Mouse (Mus musculus): ENCODE data around the gene Sult2b1. TPM values are rescaled to one million over a fixed set of nuclear protein-coding genes. Genes with fewer than 3 reads are reported as not detected.

Gene Sult2b1
- polyA plus RNA-seq, 1 experiment, result not detected

DNA sequence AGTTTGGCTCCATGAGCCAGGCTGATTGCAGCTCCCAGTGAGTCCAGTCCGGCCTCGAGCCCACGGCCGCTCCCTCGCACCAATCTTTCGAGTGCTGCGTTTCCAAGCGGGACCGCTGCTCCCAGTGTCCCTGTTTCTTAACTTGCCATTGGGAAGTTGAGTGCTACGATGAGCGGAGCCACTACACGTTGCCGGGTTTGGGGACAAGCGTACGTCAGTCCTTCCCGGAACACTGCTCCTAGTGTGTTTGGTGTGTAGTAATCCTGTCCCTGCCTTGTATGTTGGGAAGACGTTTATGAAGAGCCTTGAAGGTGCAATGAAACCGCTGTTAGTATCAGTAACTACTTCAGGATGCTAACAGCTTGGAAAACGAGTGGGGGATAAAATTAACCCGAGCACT lies 66.1 kb downstream of the Sult2b1 start:
- TF ChIP-seq CTCF (IDR thresholded peaks at IDR 0.05; ENCODE audit: control insufficient read depth, insufficient read depth, low read length) (no peak), POLR2A (IDR thresholded peaks at IDR 0.05; ENCODE audit: borderline replicate concordance, control insufficient read depth, low read depth, low read length) (no peak)
- H3K27ac ChIP-seq (ENCODE audit: control insufficient read depth, insufficient read depth, low read depth, low read length, poor library complexity), result peak overlapping the region; percentile 62
- peaks cover 4% of the 10 kb centered on the region; the same call in 1 of the 2 replicates for H3K4me1 ChIP-seq (ENCODE audit: control insufficient read depth, insufficient read depth, low read length)
- WGBS, result under 1% methylated on average over 20 of the region's 20 CpGs
- H3K4me3 ChIP-seq (replicated peaks; ENCODE audit: control insufficient read depth, low read depth, low read length), result peak overlapping the region; percentile 84

DNA sequence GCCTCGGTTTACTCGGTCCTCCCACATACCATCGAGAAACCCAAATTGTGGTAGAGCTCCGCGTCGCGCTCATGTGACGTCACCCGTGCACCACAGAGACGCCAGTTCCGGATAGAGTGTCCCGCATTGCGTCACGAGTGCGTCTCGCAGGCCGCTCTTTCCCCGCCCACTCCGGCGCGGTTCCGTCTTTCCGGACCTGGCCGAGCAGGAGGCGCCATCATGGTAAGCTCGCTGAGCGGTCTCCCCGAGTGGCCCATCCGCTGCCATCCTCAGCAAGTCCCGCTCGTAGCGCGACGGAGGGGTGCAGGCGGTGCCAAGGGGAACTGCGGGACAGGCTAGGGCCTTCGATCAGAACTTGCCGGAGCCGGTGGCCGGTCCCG lies 66.6 kb downstream of the Sult2b1 start, which contains the start of gene Sphk2:
TSS of gene Sphk2 (minus strand) at position 85 of the 380 bp plus-strand sequence.
- TF ChIP-seq POLR2A (IDR thresholded peaks at IDR 0.05; ENCODE audit: borderline replicate concordance, control insufficient read depth, low read depth, low read length), result peak; percentile 96
- peak; percentile 15; the same call in 1 of the 2 replicates for TF ChIP-seq CTCF (IDR thresholded peaks at IDR 0.05; ENCODE audit: control insufficient read depth, insufficient read depth, low read length)
- Histone ChIP-seq H3K4me3 (replicated peaks; ENCODE audit: control insufficient read depth, low read depth, low read length) (peak within 1 kb of the TSS; percentile 84), H3K27ac (ENCODE audit: control insufficient read depth, insufficient read depth, low read depth, low read length, poor library complexity) (peak within 1 kb of the TSS; percentile 94), H3K4me1 (ENCODE audit: control insufficient read depth, insufficient read depth, low read length) (peaks cover 4% of the 10 kb centered on the region; the same call in 1 of the 2 replicates)
- WGBS, result under 1% methylated on average over 41 of the region's 41 CpGs

DNA sequence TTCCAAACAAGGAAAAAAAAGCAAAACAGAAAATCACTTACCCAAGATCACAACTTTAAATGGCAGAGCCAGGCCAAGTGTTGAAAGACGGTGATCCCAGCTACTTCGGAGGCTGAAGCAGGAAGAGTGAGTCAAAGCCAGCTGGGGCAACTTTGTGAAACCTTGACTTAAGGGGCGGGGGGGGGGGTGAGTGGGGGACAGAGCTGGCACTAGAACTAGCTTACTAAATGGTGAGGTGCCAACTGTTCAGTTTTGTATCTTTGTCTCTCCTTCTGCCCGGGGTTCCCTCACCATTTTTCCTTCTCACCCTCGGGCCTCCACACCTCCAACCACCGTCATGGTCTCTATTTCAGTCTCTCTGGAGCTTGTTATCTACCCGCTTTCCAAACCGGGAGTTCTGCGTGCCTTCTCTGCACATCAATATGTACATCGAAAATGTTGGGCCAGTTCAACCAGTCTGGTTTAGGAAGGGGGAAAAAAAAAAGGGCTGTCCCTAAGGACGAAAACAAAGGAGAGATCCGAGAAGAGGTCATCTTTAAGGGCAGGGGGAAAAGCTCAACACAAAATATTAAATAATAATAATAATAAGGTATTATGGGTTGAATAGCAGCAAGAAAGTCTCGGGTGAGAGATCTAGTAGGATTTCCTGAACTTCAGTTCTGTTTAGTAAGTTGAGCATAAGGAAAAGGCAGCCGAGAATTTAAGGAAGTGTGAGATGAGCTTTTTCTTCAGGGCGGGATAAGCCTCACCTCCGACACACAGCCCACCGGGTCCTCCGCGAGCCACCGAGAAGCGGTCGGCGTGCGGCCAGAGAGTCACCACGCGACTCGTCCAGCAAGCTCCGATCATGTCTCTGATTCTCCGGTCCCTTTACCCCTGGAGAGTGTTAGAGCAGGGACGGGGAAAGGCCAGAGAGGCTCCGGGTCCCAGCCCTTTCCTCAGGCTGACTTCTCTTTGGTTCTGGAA lies 67.2 kb downstream of the Sult2b1 start:
- H3K27ac ChIP-seq (ENCODE audit: control insufficient read depth, insufficient read depth, low read depth, low read length, poor library complexity), result peak overlapping the region; percentile 94
- WGBS, result 4% methylated on average over 31 of the region's 31 CpGs
- H3K4me1 ChIP-seq (ENCODE audit: control insufficient read depth, insufficient read depth, low read length), result peaks cover 4% of the 10 kb centered on the region; the same call in 1 of the 2 replicates
- TF ChIP-seq POLR2A (IDR thresholded peaks at IDR 0.05; ENCODE audit: borderline replicate concordance, control insufficient read depth, low read depth, low read length) (no peak), CTCF (IDR thresholded peaks at IDR 0.05; ENCODE audit: control insufficient read depth, insufficient read depth, low read length) (no peak)
- H3K4me3 ChIP-seq (replicated peaks; ENCODE audit: control insufficient read depth, low read depth, low read length), result peak overlapping the region; percentile 84

DNA sequence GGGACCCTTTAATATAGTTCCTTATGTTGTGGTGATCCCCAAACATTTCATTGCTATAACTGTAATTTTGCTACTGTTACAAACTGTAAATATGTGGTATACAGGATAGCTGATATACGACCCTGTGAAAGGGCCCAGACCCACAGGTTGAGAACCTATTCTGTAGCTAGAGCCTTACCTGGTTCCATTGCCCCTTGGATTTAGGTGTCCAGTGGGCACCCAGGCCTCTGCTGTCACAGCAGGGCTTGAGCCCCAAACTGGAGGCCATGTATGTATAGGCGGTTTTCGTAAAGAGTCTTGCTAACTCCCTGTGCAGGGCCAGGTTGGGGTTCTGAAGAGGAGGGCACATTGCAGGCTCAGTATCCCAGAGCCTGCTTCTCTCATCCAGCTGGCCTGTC lies 68.0 kb downstream of the Sult2b1 start:
- WGBS, result 67% methylated on average over 3 of the region's 3 CpGs
- TF ChIP-seq CTCF (IDR thresholded peaks at IDR 0.05; ENCODE audit: control insufficient read depth, insufficient read depth, low read length) (no peak), POLR2A (IDR thresholded peaks at IDR 0.05; ENCODE audit: borderline replicate concordance, control insufficient read depth, low read depth, low read length) (no peak)
- Histone ChIP-seq H3K4me1 (ENCODE audit: control insufficient read depth, insufficient read depth, low read length) (peaks cover 4% of the 10 kb centered on the region; the same call in 1 of the 2 replicates), H3K4me3 (replicated peaks; ENCODE audit: control insufficient read depth, low read depth, low read length) (peak overlapping the region; percentile 52), H3K27ac (ENCODE audit: control insufficient read depth, insufficient read depth, low read depth, low read length, poor library complexity) (peak overlapping the region; percentile 88)

DNA sequence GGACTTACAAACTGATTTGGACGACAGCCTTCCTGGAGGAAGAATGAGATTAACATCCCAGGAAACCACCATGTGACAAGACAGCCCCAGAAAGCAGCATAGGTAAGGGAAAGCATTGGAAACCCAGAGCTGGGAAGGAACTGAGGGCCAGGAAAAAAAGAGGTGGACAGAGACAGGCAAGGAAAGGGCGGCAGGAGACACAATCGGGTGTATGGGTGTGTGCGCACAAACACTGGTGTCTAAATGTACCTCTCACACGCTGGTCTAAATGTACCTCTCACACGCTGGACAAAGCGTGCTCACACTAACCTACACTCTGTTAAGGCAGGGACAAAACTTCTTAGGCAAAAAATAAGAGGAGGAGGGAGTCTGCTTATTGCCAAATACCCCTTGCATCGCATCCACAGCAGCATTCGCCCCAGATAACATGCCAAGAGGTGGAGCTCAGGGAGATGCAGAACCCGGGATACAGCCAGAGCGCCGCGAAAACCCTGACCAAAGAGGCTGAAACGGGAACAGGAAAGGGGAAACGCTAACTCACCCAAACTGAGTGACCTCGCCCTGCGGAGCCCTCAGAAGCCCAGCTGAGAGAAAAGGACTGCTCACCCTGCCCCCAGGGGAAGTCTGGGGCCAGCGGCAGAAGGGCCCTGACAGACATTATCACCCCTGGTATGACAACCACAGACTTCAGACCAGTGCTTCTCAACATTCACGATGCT lies 68.6 kb downstream of the Sult2b1 start:
- Histone ChIP-seq H3K4me3 (replicated peaks; ENCODE audit: control insufficient read depth, low read depth, low read length) (peak overlapping the region; percentile 72), H3K27ac (ENCODE audit: control insufficient read depth, insufficient read depth, low read depth, low read length, poor library complexity) (peak overlapping the region; percentile 88), H3K4me1 (ENCODE audit: control insufficient read depth, insufficient read depth, low read length) (peaks cover 4% of the 10 kb centered on the region; the same call in 1 of the 2 replicates)
- WGBS, result 31% methylated on average over 19 of the region's 19 CpGs
- TF ChIP-seq POLR2A (IDR thresholded peaks at IDR 0.05; ENCODE audit: borderline replicate concordance, control insufficient read depth, low read depth, low read length) (peak; percentile 32; the same call in 1 of the 2 replicates), CTCF (IDR thresholded peaks at IDR 0.05; ENCODE audit: control insufficient read depth, insufficient read depth, low read length) (no peak)

DNA sequence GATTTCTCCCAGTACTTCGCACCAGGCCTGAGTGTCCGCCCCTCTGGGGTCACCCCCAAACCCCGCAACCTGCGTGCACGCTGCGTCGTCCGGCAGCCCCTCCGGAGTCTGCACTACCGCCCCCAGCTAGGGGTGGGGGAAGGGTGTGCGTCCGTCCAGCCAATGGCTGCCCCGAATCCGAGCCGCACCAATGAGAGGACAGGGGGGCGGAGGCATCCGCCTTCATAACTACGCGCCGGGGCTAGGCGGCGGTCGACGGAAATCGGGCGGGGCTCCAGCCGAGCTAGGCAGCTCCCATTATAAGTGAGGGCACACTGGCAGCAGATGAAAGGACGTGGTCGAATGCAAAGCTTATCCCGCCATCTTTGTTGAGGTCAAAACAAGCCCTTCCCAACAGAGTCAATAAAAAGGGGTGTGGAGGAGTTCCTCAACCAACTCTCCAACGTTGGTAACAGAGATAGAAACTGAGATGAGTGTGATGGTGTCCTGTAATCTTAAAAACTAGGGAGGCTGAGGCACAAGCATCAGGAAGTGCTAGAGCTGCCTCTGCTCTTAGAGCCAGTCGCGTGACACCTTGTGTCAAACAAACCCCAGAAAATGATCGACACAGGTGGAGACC lies 69.3 kb downstream of the Sult2b1 start, which contains the start of gene Rpl18:
TSS of gene Rpl18 (plus strand) at position 368 of the 619 bp plus-strand sequence.
- 6% methylated on average over 34 of the region's 34 CpGs for WGBS
- H3K27ac ChIP-seq (ENCODE audit: control insufficient read depth, insufficient read depth, low read depth, low read length, poor library complexity), result peak within 1 kb of the TSS; percentile 88
- peak within 1 kb of the TSS; percentile 83 for H3K4me3 ChIP-seq (replicated peaks; ENCODE audit: control insufficient read depth, low read depth, low read length)
- TF ChIP-seq CTCF (IDR thresholded peaks at IDR 0.05; ENCODE audit: control insufficient read depth, insufficient read depth, low read length) (no peak; the same call in 1 of the 2 replicates), POLR2A (IDR thresholded peaks at IDR 0.05; ENCODE audit: borderline replicate concordance, control insufficient read depth, low read depth, low read length) (peak; percentile 71; the same call in 1 of the 2 replicates)
- H3K4me1 ChIP-seq (ENCODE audit: control insufficient read depth, insufficient read depth, low read length), result peaks cover 4% of the 10 kb centered on the region; the same call in 1 of the 2 replicates

DNA sequence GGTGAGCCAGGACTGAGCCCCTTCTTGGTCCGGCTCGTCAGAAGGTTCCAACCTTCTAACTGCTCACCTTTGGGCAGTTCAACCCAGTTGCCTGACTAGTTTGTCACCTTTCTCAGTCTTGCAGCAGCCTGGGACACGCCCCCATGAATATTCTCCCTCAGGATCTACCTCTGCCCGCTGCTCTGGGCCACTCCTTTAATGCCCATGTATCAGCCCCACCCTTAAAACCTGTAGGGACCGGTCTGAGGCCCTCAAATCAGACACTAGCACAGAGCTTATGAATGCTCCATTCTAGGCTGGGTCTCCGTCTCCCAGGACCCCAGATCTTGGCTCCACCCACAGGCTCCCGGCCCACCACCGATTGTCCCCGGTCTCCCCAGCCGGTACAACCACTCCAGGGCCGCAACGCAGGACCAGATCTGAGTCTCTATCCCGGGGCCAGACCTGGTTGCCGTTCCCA lies 69.8 kb downstream of the Sult2b1 start:
- Histone ChIP-seq H3K27ac (ENCODE audit: control insufficient read depth, insufficient read depth, low read depth, low read length, poor library complexity) (peak overlapping the region; percentile 49), H3K4me1 (ENCODE audit: control insufficient read depth, insufficient read depth, low read length) (peaks cover 4% of the 10 kb centered on the region; the same call in 1 of the 2 replicates), H3K4me3 (replicated peaks; ENCODE audit: control insufficient read depth, low read depth, low read length) (peak overlapping the region; percentile 83)
- 10% methylated on average over 14 of the region's 14 CpGs for WGBS
- no peak for TF ChIP-seq CTCF (IDR thresholded peaks at IDR 0.05; ENCODE audit: control insufficient read depth, insufficient read depth, low read length)
- no peak for TF ChIP-seq POLR2A (IDR thresholded peaks at IDR 0.05; ENCODE audit: borderline replicate concordance, control insufficient read depth, low read depth, low read length)

All from bone marrow, adult 2 months (tissue).